Mouse (Mus musculus) small intestine, adult 2 months (tissue): ENCODE results near the gene Rapgef2.

ENCODE experiments used
- CTCF ChIP-seq: fragments of 200-500 bp; IDR thresholded peaks from 2 replicates; pipeline ENCODE4 v1.5.1; 2012; ENCODE audit warnings: low read depth, mild to moderate bottlenecking, control low read depth, inconsistent platforms, low read length, moderate library complexity, mixed read lengths; ENCODE audit not compliant: insufficient replicate concordance, insufficient read length; ENCODE audit errors: extremely low read depth
- POLR2A ChIP-seq: fragments of 200-500 bp; IDR thresholded peaks from 2 replicates; pipeline ENCODE4 v1.6.1; 2012; ENCODE audit warnings: low read depth, mild to moderate bottlenecking, control low read depth, inconsistent platforms, low read length, moderate library complexity

GRCm38 (mm10) chr3:79178708-79179107 is 107.6 kb downstream of the Rapgef2 start:
- TF ChIP-seq CTCF, result no peak
- TF ChIP-seq POLR2A, result no peak
